Mouse (Mus musculus): ENCODE data around the gene Rp9.

The Rp9 gene

DNA sequence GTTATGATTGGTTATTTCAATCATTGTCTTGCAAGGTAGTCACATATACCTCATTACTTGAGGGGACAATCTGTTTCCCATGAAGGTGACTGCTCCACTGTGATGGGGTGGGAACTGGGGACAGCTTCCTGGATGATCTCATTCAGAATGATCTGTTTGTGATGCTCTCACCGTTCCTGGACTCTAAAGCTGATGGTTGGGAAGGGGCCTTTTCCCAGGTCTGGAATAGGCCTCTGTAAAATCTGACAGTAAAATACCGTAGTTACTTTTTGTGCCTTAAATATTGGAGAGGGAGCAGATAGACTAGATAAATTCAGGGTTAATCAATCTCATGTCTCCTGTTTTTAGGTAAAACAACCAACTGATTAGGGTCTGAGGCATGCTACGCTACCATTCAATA, at the start of gene Rp9:
TSS of gene Rp9 (minus strand) at position 101 of the 400 bp plus-strand sequence.
- DNase-seq (ENCODE audit: extremely low read depth, insufficient read length, low spot score), result no peak

DNA sequence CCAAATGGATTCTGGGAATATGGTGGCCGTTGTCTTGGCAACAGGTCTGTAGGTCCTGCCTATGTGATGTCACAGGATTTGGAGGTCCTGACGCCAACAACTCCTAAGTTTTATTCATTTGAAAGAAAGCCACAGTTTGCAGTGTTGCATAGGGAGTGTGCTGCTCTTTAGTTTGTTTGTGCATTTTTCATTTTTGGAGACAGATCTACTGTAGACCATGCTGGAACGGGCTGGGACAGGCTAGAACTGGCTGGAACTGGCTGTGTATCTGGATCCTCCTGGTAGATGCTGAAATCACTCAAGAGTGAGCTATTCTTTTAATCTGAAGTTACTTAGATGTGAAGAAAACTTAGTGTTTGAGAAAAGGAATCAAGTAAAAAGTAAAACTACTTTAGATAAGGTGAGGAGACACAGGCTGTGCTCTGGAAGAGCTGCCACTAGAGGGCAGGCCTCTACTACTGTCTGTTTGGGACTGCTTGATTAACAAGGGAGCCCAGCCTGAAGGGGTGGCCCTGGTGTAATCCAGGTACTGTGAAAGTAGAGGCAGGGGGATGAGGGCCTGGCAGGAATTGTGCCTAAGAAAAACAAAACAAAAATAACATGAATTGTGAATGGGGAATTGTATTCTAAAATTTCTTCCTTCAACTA, 49.0 kb upstream of the Rp9 start:
- no peak for DNase-seq (ENCODE audit: extremely low read depth, insufficient read length, low spot score)

DNA sequence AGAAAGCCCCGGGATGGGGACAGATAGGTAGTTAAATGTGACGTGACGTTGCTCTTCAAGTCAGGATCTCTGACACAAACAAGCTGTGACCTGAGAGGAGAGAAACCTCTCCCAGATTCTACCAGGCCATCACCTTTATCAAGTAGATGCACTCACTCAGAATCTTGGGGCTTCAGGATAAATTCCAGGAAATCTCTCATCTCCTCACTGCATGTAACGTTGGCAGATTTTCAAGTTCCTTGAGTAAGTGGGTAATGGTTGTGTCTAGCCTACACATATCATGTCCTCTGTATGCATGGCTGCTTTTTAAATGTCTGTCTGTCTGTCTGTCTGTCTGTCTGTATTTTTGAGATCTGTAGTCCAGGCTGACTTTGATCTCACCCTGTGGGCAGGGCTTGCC, 45.5 kb upstream of the Rp9 start:
- no peak for DNase-seq (ENCODE audit: extremely low read depth, insufficient read length, low spot score)

DNA sequence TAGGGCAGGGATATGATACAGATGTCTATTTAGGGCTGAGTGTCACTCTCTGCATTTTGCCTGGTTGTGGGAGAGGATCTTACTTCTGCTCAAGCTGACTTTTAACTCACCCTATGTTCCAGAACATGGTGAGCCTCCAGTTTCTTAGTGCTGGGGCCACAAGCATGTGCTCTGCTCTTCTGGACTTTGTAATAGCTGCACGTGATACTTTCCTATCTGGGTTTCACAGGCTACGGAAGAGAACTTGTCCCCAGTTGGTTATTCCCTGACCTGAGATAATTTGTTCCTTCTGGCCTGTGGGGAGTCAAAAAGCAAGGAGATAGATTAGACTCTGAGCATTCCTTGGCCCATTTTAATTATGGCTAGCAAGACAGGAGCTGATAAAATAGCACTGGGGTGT, 36.0 kb upstream of the Rp9 start:
- no peak for DNase-seq (ENCODE audit: extremely low read depth, insufficient read length, low spot score)

DNA sequence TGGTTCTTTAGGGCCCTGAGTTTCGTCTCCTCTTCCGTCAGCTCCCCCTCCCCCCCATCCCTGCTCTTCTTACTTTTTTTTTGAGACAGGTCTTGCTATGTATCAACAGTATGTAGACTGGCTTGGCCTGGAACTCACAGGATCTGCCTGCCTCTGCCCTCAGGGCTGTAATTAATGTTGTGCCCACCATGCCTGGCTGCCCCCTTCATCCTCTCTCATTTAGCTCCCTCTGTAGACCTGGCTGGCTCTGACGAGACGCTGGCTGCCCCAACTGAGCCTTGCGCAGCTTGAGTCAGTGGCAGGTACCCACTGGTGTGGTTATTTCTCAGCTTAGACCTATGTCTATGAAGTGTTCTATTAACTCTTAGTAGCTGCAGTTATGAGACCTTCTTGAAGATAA, 34.0 kb upstream of the Rp9 start:
- no peak for DNase-seq (ENCODE audit: extremely low read depth, insufficient read length, low spot score)

DNA sequence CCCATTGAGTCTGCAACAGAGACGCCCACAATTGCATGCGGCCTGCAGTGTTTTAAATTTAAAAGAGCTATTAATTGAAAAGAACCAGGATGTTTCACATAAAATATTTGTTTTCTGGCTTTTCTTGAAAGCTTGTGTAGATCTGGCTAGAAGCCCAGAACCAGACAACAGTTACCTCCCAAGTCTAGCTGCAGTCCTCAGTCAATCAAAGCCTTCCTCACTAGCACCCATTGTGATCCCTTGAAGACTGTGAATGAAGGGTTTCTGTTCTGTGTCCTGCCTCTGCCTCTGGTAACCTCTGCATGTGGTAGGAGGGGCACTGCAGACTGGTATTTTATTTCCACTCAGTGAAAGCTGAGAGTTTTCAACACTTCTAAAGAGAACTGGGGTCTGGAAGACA, 33.4 kb upstream of the Rp9 start:
- no peak for DNase-seq (ENCODE audit: extremely low read depth, insufficient read length, low spot score)

DNA sequence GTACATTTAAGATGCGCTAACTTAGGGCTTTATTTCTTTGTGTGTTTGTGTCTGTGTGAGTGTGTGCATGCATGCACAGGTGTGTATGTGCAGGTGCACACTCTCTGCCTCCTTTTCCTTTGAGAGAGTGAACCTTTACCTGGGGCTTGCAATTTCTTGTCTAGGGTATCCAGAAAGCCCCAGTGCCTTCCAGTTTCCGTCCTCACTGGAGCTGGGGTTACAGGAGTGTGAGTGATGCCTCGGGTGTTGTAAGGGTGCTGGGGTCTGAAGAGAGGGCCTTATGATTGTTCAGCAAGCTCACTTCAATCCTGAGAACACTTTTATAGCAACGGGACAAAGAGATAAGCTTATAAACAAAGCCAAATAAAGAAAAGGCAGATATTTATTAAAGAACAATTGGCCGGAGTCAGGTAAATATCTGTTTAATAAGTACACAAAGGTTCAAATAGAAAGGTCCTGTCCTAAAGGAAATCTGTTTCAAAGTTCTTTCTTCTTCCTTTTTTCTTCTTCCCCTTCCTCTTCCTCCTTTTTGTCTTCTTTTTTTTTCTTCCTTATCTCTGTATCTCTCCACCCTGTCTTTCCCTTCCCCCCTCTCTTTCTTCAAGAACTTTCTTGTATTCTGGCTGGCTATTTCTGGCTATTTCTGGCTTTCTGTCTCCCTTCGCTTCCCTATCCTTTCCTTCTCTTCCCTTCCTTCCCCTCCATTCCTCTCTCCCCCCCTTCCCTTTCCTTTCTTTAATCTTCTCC, 27.7 kb upstream of the Rp9 start:
- no peak for DNase-seq (ENCODE audit: extremely low read depth, insufficient read length, low spot score)

DNA sequence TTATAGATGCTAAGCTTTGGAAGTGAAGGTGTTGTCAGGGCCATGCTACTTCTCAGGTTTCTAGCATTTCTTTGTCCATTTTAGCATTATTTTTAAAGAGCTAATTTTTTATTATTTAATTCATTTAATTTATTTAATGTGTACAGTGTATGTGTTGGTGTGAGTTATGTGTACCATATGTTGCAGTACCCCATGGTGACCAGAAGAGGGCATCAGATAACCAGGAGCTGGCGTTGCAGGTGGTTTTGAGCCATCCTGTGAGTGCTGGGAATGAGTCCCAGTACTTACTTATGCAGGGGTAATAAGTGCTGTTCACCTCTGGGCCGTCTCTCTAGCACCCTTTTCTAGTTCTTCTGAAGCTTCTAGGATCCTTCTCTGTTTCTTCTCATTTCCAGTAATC, 25.6 kb upstream of the Rp9 start:
- DNase-seq (ENCODE audit: extremely low read depth, insufficient read length, low spot score), result no peak

DNA sequence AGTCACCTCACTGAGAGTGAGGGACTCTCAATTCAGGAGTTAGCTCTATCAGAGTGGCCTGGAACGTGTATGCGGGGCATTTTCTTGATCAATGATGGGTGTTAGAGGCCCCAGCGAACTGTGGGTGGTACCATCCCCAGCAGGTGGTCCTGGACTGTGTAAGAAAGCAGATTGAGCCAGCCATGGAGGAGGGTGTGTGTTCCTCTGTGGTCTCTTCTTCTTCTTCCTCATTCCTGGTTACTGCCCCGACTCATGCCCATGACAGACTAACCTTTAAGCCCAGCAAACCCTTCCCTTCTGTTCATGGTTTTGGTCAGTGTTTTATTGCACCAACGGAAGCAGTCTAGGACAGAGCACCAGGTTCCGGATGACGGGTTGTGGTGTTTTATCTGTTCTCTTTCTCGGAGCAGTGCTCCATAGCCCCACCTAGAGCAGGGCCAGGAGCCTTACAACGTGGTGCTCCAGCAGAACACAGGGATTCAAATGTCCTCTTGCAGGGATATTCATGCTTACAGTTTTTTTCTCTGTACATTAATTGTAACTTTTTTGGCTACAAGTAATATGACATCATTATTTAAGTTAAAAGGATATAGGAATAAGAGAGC, 24.8 kb upstream of the Rp9 start:
- no peak for DNase-seq (ENCODE audit: extremely low read depth, insufficient read length, low spot score)

DNA sequence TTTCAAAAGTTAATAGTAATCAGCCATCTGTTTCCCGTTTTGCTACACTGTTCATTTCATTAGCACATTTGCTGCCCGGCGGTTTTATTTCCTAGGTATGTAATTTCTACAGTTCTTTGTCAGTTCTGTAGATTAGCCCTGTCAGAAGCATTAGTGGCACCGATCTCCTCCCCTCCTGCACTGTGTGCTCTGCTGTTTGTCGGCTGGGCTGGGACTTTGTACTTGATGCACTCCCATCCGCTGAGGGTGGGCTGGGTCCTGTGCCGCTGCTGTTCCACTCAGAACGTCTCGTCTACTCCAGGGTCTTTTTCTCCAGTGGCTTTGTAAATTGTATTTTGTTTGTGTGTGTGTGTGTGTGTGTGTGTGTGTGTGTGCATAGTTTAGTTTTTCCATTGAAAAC, 19.4 kb upstream of the Rp9 start:
- DNase-seq (ENCODE audit: extremely low read depth, insufficient read length, low spot score), result no peak

DNA sequence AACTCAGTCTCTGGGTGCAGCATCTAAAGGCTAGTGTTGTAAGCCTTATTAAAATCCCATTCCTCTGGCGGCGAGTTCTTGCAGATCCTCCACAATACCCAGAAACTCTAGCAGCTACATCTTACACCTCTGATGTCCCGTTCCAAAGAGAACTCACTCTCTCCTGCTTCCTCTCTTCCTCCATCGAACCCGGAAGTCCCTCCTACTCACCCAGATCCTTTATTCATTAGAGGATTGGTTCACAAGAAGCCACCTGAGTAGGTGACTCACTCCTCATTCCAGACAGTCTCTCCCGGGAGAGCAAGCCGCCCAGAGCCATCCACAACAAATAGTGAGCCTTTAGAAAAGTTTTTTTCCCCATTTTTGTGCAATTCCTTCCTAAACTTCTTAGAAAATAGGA, 16.7 kb upstream of the Rp9 start:
- DNase-seq (ENCODE audit: extremely low read depth, insufficient read length, low spot score), result peak; percentile 55

DNA sequence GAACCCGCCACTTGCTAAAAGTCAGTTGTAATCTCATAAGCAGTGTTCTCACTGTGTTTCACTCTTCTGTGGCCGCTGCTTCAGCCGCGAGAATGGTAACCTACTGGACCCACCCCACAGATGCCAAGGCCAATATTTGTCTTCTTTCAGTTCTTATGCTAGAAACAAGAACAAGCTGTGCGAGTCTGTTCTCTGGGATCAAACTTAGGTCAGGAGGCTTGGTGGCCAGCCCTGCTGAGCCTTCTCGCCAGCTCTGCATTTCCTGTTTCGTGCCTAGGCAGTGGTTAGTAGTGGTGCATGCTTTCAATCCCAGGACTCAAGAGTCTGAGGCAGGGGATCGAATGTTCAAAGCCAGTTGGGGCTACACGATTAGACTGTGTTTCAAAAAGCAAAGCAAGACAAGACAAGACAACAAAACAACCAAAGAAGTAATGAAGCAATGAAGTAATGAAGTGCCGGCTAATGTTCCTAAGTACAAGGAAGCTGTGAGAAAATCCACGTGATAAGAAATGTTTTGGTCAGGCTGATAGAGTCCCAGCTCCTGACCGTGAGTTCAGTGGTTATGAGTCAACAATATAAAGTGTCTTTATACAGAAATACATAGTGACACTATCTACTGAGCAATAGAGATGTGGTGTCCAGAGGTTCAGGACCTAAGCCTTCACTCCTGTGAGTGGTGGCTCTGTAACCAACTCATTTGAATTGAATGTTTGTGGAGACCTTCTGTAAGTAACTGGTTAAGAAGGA, 15.2 kb upstream of the Rp9 start:
- no peak for DNase-seq (ENCODE audit: extremely low read depth, insufficient read length, low spot score)

DNA sequence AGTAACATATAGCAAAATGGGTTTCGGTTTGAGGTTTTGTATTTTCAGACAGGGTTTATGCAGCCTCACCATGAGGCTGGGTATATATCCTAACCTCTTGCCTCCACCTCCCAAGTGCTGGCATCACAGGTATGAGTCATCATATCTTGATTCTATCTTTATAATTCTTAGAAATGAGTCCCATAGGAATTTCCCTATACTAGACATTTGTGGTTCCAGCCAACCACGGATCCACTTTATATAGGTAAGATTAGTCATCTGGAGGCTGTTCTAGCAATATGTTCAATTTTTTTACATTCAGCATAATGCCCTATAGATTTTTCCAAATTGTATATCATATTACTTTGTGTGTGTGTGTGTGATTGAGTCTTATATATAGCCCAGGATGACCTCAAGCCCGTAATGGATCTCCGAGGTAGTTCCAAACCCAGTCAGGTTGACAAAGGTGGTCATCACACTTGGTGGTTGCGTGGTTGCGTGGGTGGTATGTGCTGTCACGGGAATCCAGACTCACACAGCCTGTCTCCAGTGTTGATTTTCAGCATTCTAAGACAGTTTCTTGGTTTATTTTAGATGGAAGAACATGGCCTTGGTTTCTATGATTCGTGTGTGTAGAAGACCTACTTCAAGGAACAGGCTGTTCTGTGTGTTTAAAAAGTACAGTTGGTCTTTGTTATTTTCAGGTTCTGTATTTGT, 14.5 kb upstream of the Rp9 start:
- DNase-seq (ENCODE audit: extremely low read depth, insufficient read length, low spot score), result no peak

DNA sequence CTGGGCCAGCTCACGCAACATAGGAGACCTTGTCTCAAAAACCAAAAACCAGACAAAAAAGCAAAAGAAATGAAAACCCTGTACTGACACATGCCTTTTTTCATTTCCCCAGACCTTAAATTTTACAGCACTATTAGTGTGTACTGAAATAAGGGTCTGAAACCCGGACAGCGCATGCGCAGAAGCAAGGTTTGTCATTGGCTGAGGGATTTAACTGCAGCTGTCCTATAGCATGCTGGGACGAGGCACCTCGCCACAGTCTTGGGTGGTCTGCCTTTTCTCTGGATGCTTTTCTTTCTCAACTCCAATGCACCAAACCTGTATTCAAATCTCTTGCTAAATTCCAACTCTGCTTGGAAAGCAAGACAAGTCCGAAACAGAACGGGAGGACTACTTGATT, 9.4 kb upstream of the Rp9 start:
- no peak for DNase-seq (ENCODE audit: extremely low read depth, insufficient read length, low spot score)

DNA sequence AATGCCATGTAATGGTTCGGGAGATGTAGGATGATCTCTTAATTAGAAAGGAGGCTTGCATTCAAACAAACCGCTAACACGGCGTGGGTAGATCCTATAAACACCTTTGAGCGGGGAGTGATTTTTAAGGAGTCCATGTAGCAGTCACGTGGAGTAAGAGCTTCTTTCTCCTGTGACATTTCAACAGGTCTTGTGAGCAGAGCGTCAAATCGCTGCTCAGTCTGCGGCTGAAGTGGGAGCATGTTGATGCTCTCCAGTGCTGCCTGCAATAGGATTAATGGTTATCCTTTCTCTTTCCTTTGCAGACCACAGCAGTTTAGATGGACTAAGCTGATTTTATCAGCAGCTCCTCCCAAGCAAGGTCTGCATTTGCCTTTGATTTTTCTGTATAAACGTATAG, 6.7 kb upstream of the Rp9 start:
- DNase-seq (ENCODE audit: extremely low read depth, insufficient read length, low spot score), result no peak

DNA sequence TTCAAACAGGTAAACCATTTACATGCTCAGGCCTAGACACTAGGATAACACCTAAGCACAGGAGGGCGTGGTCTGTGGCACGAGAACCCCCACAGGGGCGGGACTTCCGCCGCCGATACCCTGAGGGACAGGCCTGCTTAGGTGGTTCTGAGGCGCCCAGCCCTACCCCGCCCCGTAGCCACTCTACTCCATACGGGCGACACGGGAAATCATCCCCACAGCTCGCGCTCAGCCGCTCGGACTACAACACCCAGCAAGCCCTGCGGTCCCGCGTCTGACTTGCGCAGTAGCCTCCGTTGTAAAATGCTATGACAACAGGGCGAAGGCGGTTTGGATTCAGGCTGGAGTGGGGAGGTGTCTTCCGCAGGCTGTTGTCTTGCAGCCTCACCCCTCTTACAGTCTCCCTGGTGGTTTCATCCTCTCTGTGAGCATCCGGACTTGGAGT, 5.9 kb upstream of the Rp9 start, which contains the start of gene Bbs9:
TSS of gene Bbs9 (plus strand) at position 292 of the 445 bp plus-strand sequence.
- peak; percentile 97 for DNase-seq (ENCODE audit: extremely low read depth, insufficient read length, low spot score)

DNA sequence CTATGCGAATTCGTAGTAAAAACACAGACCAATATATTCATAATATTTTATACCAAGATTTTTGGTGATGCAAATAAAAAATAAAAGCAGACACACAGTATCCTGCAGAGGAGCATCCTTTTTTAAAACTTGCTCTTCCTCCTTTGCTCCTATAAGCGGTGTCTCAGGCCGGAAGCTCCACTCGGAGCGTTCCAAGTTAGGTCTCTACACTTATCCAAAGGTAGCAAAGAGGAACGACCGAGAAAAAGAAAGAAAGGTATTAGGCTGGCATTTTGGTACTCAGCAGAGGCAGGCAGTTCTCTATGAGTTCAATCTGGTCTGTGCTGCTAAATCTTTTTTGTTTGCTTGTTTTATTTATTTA, 664 bp downstream of the Rp9 start:
- DNase-seq (ENCODE audit: extremely low read depth, insufficient read length, low spot score), result no peak

DNA sequence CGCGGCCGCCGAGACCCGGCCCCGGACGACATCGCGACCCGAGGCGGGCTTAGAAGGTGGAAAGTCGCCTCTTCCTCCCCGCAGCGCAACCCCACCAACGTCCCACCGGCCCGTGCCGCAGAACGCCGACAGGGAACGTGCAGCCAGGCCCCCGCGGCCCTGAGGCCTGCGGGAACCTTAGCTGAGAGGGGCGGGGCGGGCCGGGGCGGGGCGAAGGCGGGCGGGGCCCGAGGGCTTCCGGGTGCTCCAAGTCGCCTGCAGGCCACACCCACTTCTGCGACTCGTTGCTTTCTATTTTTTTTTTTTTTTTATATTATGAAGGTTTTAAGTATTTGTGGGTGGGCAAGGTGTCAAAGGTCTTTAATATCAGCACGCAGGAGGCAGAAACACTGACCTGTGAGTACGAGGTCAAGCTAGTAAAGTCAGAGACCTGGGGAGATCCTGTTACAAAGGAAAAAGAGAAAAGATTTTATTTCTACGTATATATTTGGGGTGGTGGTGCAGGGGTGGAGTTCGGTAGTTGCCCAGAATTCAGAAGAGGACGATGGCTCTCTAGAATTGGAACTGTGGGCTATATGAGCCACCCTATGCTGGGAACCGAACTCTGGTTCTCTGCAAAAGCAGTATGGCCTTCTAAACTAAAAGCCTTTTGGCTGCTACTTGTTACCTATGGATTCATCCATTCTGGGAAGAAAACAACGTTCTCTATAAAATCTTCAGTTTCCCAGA, 1.2 kb downstream of the Rp9 start:
- peak; percentile 89 for DNase-seq (ENCODE audit: extremely low read depth, insufficient read length, low spot score)

DNA sequence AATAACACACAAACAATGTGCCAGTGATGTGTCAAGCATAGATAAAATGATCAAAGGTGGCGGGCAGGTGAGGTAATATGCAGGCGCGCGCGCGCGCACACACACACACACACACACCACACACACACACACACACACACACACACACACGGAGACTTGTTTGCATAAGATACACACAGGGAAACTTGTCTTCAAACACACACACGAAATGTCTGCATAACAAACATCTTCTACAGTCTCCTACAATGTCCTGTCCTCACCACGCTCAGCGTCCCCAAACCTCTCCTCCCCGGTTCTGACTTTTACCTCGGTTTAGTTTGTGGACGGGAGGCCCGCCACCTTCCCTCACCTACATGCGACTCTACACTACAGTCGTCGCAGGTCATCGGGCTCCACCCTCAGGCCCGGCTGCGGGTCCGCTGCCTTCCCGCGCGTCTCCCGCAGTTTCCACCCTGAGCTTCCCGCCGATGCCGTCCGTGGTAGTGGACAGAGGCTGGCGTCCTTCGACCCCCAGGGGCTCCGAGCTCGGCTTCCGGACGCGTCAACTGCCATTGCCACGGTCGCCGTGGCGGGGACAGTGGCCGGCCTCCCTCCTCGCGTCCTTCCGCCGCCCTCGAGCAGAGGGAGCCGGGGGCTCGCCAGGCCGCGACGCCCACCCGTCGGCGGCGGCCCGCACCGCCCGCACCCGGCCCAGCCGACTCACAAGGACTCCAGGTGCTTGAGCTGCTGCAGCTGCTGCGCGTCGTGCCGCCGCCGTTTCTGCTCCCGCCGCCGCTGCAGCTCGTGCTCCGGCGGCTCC, 2.0 kb downstream of the Rp9 start:
- DNase-seq (ENCODE audit: extremely low read depth, insufficient read length, low spot score), result no peak

All from 3134 (cell line).